Mouse (Mus musculus): ENCODE data around the gene Pdik1l. TPM values are rescaled to one million over a fixed set of nuclear protein-coding genes. Genes with fewer than 3 reads are reported as not detected.

The Pdik1l gene
- polyA plus RNA-seq, 1 experiment from 2014 or later, result 17.9 TPM

DNA sequence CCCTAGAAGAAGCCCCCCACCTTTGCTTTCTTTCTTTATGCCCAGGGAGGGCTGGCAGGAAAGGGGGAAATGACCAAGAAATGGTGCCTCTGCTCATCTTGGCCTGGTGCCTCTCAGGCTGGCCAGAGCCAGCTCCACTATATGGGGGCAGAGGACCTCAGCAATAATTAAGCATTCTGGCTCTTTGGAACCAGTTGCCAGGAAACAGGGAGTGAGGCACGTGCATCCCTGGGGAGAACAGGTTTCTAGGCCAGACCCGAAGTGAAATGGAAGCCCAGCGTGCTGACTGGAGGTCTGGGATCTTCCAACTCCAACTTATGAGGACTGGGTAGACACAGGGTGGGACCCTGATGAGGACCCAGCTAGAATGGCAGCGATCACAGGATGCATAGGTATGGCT is 41.4 kb downstream of the Pdik1l start:
- Histone ChIP-seq H3K27me3 (replicated peaks) (peaks cover 32% of the 10 kb centered on the region), H3K9me3 (no peaks in the 10 kb centered on the region), H3K4me2 (replicated peaks) (no peak overlapping the region), H3K9ac (no peak overlapping the region), H3K4me3 (replicated peaks) (no peak overlapping the region), H3K36me3 (no peaks in the 10 kb centered on the region), H3K27ac (no peak overlapping the region), H3K4me1 (replicated peaks) (peaks cover 31% of the 10 kb centered on the region)
- ATAC-seq, result no peak
- WGBS, result 43% methylated on average over 4 of the region's 4 CpGs

DNA sequence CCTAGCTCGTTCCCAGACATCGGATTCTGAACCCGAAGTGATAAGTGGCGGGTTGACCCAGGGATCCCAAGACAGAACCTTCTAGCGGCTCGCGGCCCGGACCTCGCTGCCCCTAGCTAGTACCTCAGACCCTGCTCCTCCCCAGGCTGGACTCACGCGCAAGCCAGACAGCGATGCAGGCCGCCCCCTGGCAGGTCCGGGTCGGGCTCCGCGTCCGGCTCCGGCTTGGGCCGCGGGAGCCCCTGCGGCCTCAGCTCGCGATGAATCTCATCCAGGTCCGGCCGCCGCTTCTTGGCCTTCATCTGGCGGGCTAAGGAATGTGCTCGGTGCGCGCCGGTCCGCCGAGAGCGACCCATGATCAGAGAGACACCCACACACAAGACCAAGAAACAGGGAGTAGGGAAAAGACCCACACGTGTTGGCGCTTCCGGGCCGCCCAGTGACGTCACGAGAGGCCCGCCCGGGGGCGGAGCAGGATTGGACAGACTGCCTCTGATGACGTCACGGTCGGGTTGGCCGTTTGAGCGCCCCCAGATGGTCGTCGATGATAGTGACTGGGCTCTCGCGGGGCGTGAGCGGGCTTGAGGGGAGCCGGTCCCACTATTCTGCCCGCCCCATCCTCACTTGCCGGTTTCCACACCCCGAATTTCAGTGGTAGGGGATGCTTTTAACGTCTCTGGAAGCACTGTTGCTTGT is 42.4 kb downstream of the Pdik1l start, which contains the start of gene Zfp593:
Gene Zfp593 (minus strand): TSS at position 445 of the 696 bp plus-strand sequence.
- peak within 1 kb of the TSS; percentile 84 for H3K4me2 ChIP-seq (replicated peaks)
- H3K27ac ChIP-seq, result no peak within 1 kb of the TSS
- peak within 1 kb of the TSS; percentile 74 for H3K4me3 ChIP-seq (replicated peaks)
- H3K9ac ChIP-seq, result peak within 1 kb of the TSS; percentile 78
- no peaks in the 10 kb centered on the region for H3K36me3 ChIP-seq
- ATAC-seq, result peak; percentile 88
- H3K9me3 ChIP-seq, result no peaks in the 10 kb centered on the region
- WGBS, result under 1% methylated on average over 60 of the region's 60 CpGs
- peaks cover 22% of the 10 kb centered on the region for H3K27me3 ChIP-seq (replicated peaks)
- peaks cover 22% of the 10 kb centered on the region for H3K4me1 ChIP-seq (replicated peaks)

DNA sequence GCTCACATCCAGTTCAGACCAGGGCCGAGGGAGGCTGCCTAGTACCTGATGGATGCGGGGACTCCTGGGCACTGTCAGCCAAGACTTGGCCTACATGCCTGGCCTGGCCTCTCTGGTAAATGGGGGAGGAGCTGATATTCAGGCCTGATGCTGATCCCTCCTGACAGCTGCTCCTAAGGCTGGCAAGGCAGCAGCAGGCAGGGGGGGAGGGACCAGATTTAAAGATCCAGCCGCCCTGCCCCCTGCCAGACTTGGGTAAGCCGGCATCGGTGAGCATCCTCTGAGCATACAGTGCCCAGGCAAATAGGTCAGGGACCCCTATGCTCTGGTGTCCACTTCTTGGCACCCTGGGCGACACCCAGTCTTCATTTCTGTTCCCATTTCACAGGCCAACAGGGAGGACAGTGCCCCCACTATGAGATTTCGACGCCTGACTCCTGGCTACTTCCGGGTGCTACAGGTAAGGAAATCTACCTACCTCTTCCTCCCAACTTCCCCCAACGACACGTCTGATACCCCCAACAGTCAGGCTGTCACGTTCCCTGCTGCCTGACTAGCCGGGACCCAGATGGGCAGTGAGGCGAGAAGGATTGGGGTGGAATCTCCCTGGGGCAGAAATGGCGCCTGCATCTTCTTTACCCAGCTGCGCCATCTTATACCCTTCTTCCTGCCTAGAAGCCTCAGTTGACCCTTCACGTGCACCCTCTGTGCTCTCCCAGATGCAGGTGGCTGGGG is 44.0 kb downstream of the Pdik1l start, which contains the start of gene E130218I03Rik:
Gene E130218I03Rik (plus strand): TSS at position 147 of the 735 bp plus-strand sequence.
- Histone ChIP-seq H3K4me2 (replicated peaks) (peak within 1 kb of the TSS; percentile 84), H3K4me1 (replicated peaks) (peaks cover 13% of the 10 kb centered on the region), H3K27me3 (replicated peaks) (peaks cover 12% of the 10 kb centered on the region), H3K36me3 (no peaks in the 10 kb centered on the region), H3K9ac (peak within 1 kb of the TSS; percentile 78; the same call in 1 of the 2 replicates), H3K4me3 (replicated peaks) (peak within 1 kb of the TSS; percentile 74), H3K27ac (no peak within 1 kb of the TSS), H3K9me3 (no peaks in the 10 kb centered on the region)
- ATAC-seq, result no peak
- WGBS, result 94% methylated on average over 17 of the region's 17 CpGs

DNA sequence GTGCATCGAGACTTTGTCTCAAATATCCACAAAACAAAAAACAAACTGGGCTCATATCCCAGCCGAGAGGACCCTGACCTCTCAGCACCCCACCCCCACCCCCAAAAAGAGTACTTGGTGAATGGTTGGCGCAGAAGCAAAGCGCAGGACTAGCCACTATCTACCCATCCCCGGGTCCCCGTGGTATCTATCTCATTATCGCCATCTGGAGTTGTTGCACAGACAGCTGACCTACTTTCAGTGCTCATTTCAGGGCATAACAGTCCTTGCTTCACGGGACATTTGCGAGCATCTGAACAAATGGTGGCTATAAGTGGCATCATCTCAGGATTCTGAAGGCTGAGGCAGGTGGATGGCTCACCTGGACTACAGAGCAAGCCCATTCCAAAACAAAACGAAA is 49.0 kb downstream of the Pdik1l start:
- WGBS, result 11% methylated on average over 10 of the region's 10 CpGs
- Histone ChIP-seq H3K36me3 (no peaks in the 10 kb centered on the region), H3K9me3 (no peaks in the 10 kb centered on the region), H3K27ac (no peak overlapping the region), H3K27me3 (replicated peaks) (peaks cover 4% of the 10 kb centered on the region; the same call in 1 of the 2 replicates), H3K9ac (no peak overlapping the region), H3K4me3 (replicated peaks) (peak overlapping the region; percentile 46), H3K4me2 (replicated peaks) (peak overlapping the region; percentile 56), H3K4me1 (replicated peaks) (no peaks in the 10 kb centered on the region)
- peak; percentile 5; the same call in 1 of the 2 replicates for ATAC-seq

DNA sequence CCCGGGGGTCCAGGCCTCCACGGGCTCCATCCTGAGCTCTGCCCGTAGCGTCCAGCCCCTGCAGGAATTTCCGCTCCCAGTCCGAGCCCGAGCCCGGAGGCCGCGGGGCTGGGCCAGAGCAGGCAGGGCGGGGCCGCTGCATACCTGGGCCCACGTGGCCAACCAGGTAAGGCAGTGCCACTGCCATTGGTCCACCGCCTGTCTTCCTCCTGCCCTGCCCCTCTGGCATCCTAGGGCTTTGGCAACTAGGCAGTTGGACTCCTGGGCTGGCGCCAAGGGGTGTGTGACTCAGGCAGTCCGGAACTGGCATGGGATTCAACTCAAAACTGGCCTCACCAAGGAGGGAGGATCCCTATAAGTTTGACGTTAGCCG is 49.4 kb downstream of the Pdik1l start, which contains the start of gene Cnksr1:
Gene Cnksr1 (minus strand): TSS at position 121 of the 373 bp plus-strand sequence.
- Histone ChIP-seq H3K9ac (peak within 1 kb of the TSS; percentile 42), H3K4me1 (replicated peaks) (no peaks in the 10 kb centered on the region), H3K27me3 (replicated peaks) (peaks cover 4% of the 10 kb centered on the region; the same call in 1 of the 2 replicates), H3K4me3 (replicated peaks) (peak within 1 kb of the TSS; percentile 46), H3K4me2 (replicated peaks) (peak within 1 kb of the TSS; percentile 56), H3K27ac (peak within 1 kb of the TSS; percentile 72), H3K36me3 (no peaks in the 10 kb centered on the region), H3K9me3 (no peaks in the 10 kb centered on the region)
- WGBS, result 2% methylated on average over 18 of the region's 18 CpGs
- peak; percentile 97 for ATAC-seq

DNA sequence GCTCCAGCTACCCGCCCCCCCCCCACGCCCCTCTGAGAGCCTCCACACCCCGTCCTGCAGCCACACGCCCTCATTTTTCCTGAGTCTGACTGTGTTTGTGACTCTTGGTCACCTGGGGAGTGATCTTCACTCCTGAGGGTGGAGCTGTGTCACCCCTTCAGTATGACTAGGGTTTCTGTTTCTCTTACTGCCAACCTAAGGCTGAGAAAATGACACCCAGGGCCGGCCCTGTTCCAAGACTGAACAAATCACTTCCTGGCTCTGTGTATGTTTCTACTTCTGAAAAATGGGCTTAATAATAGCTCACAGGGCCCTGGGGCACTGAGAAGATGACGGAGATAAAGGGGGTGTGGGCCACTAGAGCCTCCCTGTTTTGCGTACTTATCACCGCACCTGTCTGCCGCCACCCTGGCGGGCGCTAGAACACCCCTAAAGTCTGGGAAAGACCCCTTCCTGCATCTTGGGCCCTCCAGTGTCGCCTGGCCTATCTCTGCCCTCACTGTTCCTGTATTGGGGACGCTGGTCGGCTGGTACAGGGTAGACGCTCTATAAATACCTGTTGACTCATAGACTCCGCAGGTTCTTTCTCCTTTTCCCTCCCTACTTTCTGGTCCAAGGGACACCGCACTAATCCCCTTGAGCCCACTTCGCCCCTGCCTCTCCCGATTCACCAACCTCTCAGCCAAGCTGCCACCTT is 50.0 kb downstream of the Pdik1l start:
- peaks cover 4% of the 10 kb centered on the region; the same call in 1 of the 2 replicates for H3K27me3 ChIP-seq (replicated peaks)
- no peaks in the 10 kb centered on the region for H3K4me1 ChIP-seq (replicated peaks)
- H3K9ac ChIP-seq, result peak overlapping the region; percentile 42
- H3K36me3 ChIP-seq, result no peaks in the 10 kb centered on the region
- H3K27ac ChIP-seq, result peak overlapping the region; percentile 72
- H3K9me3 ChIP-seq, result no peaks in the 10 kb centered on the region
- 13% methylated on average over 18 of the region's 19 CpGs for WGBS
- ATAC-seq, result peak; percentile 79
- H3K4me2 ChIP-seq (replicated peaks), result peak overlapping the region; percentile 56
- peak overlapping the region; percentile 46 for H3K4me3 ChIP-seq (replicated peaks)

DNA sequence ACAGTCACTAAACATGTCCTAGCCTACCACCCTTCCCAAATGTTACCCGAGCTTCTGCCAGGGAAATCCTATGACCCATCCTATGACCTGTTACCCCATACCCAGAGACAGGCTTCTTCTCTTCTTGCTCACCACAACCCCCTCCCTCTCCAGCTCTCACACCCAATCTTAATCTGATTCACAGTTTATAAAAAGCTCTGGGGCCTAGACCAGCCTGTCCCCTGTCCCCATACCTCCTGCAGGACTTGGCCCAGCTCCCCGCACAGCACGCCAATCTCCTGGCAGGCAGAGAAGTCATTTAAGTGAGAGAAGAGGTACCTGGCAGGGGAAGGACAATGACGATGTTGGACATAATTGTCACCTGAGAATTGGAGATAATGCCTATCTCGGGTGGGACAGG is 52.8 kb downstream of the Pdik1l start:
- 83% methylated on average over 5 of the region's 5 CpGs for WGBS
- Histone ChIP-seq H3K27ac (no peak overlapping the region), H3K27me3 (replicated peaks) (peaks cover 4% of the 10 kb centered on the region; the same call in 1 of the 2 replicates), H3K9ac (no peak overlapping the region), H3K36me3 (no peaks in the 10 kb centered on the region), H3K4me1 (replicated peaks) (no peaks in the 10 kb centered on the region; the same call in 1 of the 2 replicates), H3K9me3 (no peaks in the 10 kb centered on the region), H3K4me3 (replicated peaks) (no peak overlapping the region), H3K4me2 (replicated peaks) (no peak overlapping the region)
- ATAC-seq, result no peak

DNA sequence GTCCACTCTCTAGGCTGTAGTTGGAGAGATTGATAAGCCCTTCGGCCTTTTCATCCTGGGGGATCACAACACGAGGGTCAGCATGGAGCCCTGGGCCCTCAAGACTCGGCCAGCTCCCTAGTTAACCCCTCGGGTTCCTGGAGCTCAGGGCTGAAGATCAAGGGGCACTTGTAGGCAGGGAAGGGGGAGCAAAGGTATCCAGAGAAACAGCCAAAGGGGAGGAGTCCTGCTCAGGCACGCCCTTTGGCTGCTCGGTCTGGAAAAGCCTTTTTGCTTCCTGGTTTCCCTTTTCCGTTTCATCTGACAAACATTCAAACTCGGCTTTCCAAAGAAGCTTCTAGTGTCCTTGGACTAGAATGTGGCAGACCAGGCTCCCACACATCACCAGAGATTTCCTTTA is 57.3 kb downstream of the Pdik1l start:
- no peaks in the 10 kb centered on the region for H3K9me3 ChIP-seq
- H3K4me3 ChIP-seq (replicated peaks), result no peak overlapping the region
- H3K27me3 ChIP-seq (replicated peaks), result no peaks in the 10 kb centered on the region
- no peak overlapping the region for H3K27ac ChIP-seq
- H3K9ac ChIP-seq, result no peak overlapping the region
- ATAC-seq, result peak; percentile 83
- H3K4me2 ChIP-seq (replicated peaks), result peak overlapping the region; percentile 22; the same call in 1 of the 2 replicates
- no peaks in the 10 kb centered on the region for H3K36me3 ChIP-seq
- no peaks in the 10 kb centered on the region; the same call in 1 of the 2 replicates for H3K4me1 ChIP-seq (replicated peaks)
- WGBS, result 23% methylated on average over 8 of the region's 8 CpGs

- H3K9ac ChIP-seq, result no peak within 1 kb of the TSS
- H3K27me3 ChIP-seq (replicated peaks), result no peaks in the 10 kb centered on the region
- H3K4me2 ChIP-seq (replicated peaks), result no peak within 1 kb of the TSS
- 73% methylated on average over 8 of the region's 8 CpGs for WGBS
- no peaks in the 10 kb centered on the region for H3K36me3 ChIP-seq
- H3K4me1 ChIP-seq (replicated peaks), result peaks cover 4% of the 10 kb centered on the region; the same call in 1 of the 2 replicates
- no peak within 1 kb of the TSS for H3K27ac ChIP-seq
- no peaks in the 10 kb centered on the region for H3K9me3 ChIP-seq
- no peak for ATAC-seq
- H3K4me3 ChIP-seq (replicated peaks), result no peak within 1 kb of the TSS
These were observed 60.5 kb downstream of the Pdik1l start, which contains the start of gene Catsper4 for GRCm38 (mm10) chr4:134227194-134227593. Catsper4 (minus strand) TSS chr4:134227383.

Measured in intestine, embryonic 15.5 days (tissue).